Mouse (Mus musculus) stomach, embryonic 14.5 days (tissue): Measurements from ENCODE around the gene Kbtbd12. TPM values are rescaled to one million over a fixed set of nuclear protein-coding genes. Genes with fewer than 3 reads are reported as not detected.

ENCODE experiments used
- ATAC-seq: fragments of 200-750 bp; cut with Nextera tagmentation; 2 replicates; pipeline ENCODE4 v1.8.0; 2017; ENCODE audit warnings: low read depth, moderate TSS enrichment; ENCODE audit not compliant: insufficient number of reproducible peaks, insufficient read depth, low FRiP score
- H3K27ac ChIP-seq: fragments of 300-500 bp; sonication (generic); 2 replicates; pipeline ENCODE4 v1.5.1; 2014; ENCODE audit warnings: mild to moderate bottlenecking, low read length, moderate library complexity, mixed read lengths
- H3K27me3 ChIP-seq: fragments of 300-500 bp; sonication (generic); 2 replicates; pipeline ENCODE4 v1.6.1; 2014; ENCODE audit warnings: low read length, control low read depth, mixed read lengths; ENCODE audit not compliant: control insufficient read depth, insufficient read depth
- H3K36me3 ChIP-seq: fragments of 300-500 bp; sonication (generic); 2 replicates; pipeline ENCODE4 v1.6.1; 2014; ENCODE audit warnings: mild to moderate bottlenecking, control low read depth, low read length, moderate library complexity, mixed read lengths; ENCODE audit not compliant: control insufficient read depth, insufficient read depth
- H3K4me1 ChIP-seq: fragments of 300-500 bp; sonication (generic); 2 replicates; pipeline ENCODE4 v1.6.1; 2014; ENCODE audit warnings: low read length, control low read depth, mixed read lengths; ENCODE audit not compliant: control insufficient read depth, insufficient read depth
- H3K4me2 ChIP-seq: fragments of 300-500 bp; sonication (generic); replicated peaks from 2 replicates; pipeline ENCODE4 v1.6.1; 2014; ENCODE audit warnings: low read depth, low read length, control low read depth
- H3K4me3 ChIP-seq: fragments of 300-500 bp; sonication (generic); 2 replicates; pipeline ENCODE4 v1.5.1; 2014; ENCODE audit warnings: low read depth, low read length, control low read depth
- H3K9ac ChIP-seq: fragments of 300-500 bp; sonication (generic); replicated peaks from 2 replicates; pipeline ENCODE4 v1.6.1; 2014; ENCODE audit warnings: low read depth, mild to moderate bottlenecking, control low read depth, low read length, moderate library complexity, mixed read lengths
- H3K9me3 ChIP-seq: fragments of 300-500 bp; sonication (generic); 2 replicates; pipeline ENCODE4 v1.6.1; 2016; ENCODE audit warnings: low read depth, low read length, control low read depth; ENCODE audit not compliant: control insufficient read depth
- WGBS: fragments of 180-500 bp; shearing (Covaris S2); extraction: QIAGEN DNeasy Blood & Tissue Kit; methylation state at CpG from one replicate; pipeline ENCODE4 v1.1.7; 2014; 5-methylcytosine and 5-hydroxymethylcytosine counted together
- polyA plus RNA-seq: library from polyadenylated mRNA; unstranded; fragments of >200 nt; fragmentation: Nextera tagmentation; extraction: Ambion mirVana; gene quantifications from 2 replicates; pipeline ENCODE4 v1.2.1, GENCODE M21; 2014

Gene Kbtbd12
- polyA plus RNA-seq, 1 experiment from 2014 or later: not detected

DNA sequence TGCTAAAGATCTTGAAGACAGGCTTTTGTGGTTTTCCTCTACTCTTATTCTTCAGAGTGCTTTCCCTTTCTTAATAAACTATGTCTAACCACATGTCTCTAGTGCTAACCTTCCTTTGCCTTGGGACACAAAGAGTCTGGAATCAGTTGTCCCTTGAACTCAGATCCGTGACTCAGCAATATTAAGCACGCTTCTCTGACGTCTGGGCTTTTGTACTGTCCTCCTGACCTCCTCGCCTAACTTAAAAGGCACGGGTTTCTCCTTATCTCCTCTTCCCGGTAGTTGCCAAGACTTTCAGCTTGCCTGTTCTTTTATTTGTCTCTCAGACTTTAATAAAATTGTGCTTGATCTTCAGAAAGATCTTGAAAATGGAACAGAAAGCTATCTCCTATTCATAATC is 6.5 kb downstream of the Kbtbd12 start:
- 59% methylated on average over 6 of the region's 6 CpGs for WGBS

DNA sequence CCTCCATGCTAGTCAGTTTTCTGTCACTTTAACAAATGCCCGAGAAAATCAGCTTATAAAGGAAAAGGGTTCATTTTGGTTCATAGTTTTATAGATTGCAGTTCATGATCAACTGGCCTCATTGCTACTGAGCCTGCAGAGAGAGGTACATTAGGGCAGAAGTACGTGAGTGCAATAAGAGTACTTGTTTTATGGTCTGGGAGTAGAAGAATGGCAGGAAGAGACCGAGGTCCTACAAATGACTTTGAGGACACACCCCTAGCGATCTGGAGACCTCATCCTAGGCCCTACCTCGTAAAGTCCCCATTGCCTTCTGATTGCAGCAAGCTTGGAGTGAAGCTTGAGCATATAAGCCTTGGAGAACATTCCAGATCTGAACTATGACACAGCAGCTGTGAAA is 7.2 kb downstream of the Kbtbd12 start:
- Histone ChIP-seq H3K4me1 (peaks cover 7% of the 10 kb centered on the region), H3K9me3 (no peaks in the 10 kb centered on the region), H3K27me3 (no peaks in the 10 kb centered on the region), H3K9ac (no peak overlapping the region), H3K4me2 (no peak overlapping the region), H3K4me3 (no peak overlapping the region), H3K36me3 (no peaks in the 10 kb centered on the region), H3K27ac (no peak overlapping the region)
- no peak for ATAC-seq
- WGBS: 69% methylated on average over 5 of the region's 5 CpGs

More for the DNA sequence above, 6.5 kb downstream of the Kbtbd12 start:
- Histone ChIP-seq H3K9ac (no peak overlapping the region), H3K36me3 (no peaks in the 10 kb centered on the region), H3K27ac (no peak overlapping the region), H3K4me1 (peaks cover 7% of the 10 kb centered on the region), H3K4me3 (no peak overlapping the region), H3K4me2 (no peak overlapping the region), H3K27me3 (no peaks in the 10 kb centered on the region), H3K9me3 (no peaks in the 10 kb centered on the region)
- no peak for ATAC-seq

DNA sequence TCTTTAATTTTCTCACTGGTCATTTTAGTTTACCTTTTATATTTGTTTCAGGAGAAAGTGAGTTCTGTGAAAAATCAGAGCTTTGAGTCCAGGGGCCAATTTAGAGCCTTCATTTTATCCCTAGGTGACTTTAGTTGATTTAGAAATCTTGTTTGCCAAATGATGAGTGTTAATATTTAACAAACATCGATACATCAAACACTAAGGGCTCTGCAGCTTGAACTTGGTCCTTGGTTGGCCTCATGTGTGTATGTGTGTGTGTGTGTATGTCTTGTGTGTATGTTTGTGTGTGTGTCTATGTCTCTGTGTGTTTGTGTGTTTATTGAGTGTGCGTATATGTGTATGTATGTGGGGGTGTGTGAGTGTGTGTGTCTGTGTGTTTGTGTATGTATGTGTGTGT is 7.9 kb downstream of the Kbtbd12 start:
- 88% methylated on average over 2 of the region's 2 CpGs for WGBS

DNA sequence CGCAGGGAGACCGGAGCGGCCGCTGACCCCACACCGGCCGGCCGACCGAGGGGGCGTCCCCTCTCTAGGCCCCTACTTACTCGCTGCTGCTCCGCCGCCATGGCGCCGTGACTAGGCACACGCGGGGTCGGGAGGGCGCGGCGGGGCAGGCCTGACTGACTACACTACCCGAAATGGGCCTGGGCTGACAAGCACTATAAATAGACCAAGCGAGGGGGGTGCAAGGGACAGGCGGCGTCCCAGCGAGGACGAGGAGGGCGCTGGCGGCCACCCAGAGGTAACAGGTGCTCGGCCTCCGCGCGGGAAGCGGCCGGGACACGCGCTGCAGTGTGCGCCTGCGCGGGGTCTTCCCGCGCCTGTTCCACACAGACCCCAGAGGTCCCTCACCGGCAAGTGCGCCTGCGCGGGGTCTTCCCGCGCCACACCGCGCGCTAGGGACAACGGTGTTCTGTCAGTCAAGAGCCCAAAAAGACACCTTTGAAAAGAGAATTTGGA is 10.4 kb downstream of the Kbtbd12 start:
- WGBS: 2% methylated on average over 49 of the region's 51 CpGs
- no peaks in the 10 kb centered on the region for H3K9me3 ChIP-seq
- ATAC-seq: peak; percentile 84

More for the DNA sequence above, 7.9 kb downstream of the Kbtbd12 start:
- Histone ChIP-seq H3K9me3 (no peaks in the 10 kb centered on the region), H3K27me3 (no peaks in the 10 kb centered on the region), H3K4me2 (no peak overlapping the region), H3K36me3 (no peaks in the 10 kb centered on the region), H3K27ac (no peak overlapping the region), H3K4me3 (no peak overlapping the region), H3K4me1 (peaks cover 7% of the 10 kb centered on the region), H3K9ac (no peak overlapping the region)
- no peak for ATAC-seq

DNA sequence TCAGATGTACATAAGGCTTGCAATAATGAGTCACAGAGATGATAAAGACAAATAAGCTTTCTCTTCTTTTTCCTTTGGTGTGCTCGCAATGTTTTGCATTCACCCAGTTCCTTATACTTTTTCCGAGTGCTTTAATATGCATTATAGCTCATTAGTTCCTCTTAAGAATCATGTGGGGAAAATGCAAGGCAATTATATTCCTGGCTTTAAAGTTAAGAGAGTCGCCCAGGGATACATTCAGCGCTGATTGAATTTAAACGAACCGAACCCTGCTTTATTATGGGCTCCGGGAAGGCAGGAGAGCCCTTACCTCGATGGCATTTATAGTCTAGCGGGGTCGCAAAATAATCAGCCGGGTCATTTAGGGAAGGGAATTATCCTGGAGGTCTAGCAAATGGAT is 10.8 kb downstream of the Kbtbd12 start:
- Histone ChIP-seq H3K27me3 (no peaks in the 10 kb centered on the region), H3K9me3 (no peaks in the 10 kb centered on the region), H3K4me3 (peak overlapping the region; percentile 38), H3K9ac (peak overlapping the region; percentile 43; the same call in 1 of the 2 replicates), H3K27ac (no peak overlapping the region), H3K4me2 (peak overlapping the region; percentile 97), H3K4me1 (peaks cover 7% of the 10 kb centered on the region), H3K36me3 (no peaks in the 10 kb centered on the region)
- no peak for ATAC-seq
- 21% methylated on average over 11 of the region's 11 CpGs for WGBS

More for the DNA sequence above, 10.4 kb downstream of the Kbtbd12 start:
- Histone ChIP-seq H3K4me2 (peak overlapping the region; percentile 97), H3K9ac (peak overlapping the region; percentile 43; the same call in 1 of the 2 replicates), H3K4me3 (peak overlapping the region; percentile 38), H3K27ac (no peak overlapping the region), H3K27me3 (no peaks in the 10 kb centered on the region), H3K36me3 (no peaks in the 10 kb centered on the region), H3K4me1 (peaks cover 7% of the 10 kb centered on the region)

DNA sequence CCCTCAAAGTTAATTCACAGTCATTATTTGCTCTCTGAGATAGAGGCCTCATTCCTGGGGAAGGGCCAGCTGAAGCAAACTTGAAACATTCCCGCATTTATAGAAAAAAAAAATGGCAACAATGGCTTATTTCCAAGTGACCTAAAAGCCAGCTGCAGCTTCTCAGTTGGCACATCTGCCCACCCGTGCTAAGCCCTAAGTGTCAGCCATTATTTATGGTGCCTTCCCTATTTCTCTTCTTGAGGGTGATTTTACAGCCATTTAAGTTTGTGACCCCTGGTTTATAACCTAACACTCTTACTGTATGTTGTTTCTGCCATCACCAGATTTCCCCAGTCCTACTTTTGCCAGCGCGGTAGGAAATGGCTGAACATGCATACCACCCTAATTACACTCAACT is 11.3 kb downstream of the Kbtbd12 start:
- 22% methylated on average over 4 of the region's 4 CpGs for WGBS

DNA sequence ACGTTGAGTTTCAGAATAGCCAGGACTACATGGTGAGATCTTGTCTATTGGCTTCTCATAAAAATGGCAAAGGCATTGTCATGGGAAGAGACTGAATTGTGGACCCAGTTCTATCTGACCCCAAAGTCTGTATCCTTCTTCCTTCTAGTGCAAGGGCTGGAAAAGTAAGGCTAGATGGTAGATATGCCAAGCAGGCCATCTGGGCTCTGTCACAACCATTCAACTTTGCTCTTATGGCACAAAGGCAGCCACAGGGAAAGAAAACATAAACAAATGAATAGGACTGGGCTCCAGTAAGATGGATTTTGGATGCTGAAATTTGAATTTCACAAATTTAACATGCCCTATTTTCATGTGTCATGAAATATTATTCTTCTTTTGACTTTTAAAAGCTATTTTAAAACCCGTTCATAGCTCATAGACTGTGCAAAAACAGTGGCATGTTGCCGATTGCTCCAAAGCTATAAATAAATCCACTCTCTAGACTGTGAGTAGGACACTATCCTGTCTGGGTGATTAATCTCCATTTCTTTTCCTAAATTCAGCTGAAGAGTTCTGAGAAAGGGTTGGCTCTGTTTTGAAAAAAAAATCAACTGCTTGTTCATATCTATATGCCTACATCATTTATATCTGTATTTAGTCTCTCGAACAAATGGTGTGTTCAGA is 15.8 kb downstream of the Kbtbd12 start:
- no peaks in the 10 kb centered on the region for H3K9me3 ChIP-seq
- no peaks in the 10 kb centered on the region for H3K36me3 ChIP-seq
- H3K27me3 ChIP-seq: no peaks in the 10 kb centered on the region
- no peak overlapping the region for H3K4me3 ChIP-seq
- H3K9ac ChIP-seq: no peak overlapping the region
- H3K4me2 ChIP-seq: no peak overlapping the region
- WGBS: 66% methylated on average over 4 of the region's 4 CpGs
- H3K27ac ChIP-seq: no peak overlapping the region
- peaks cover under 1% of the 10 kb centered on the region; the same call in 1 of the 2 replicates for H3K4me1 ChIP-seq
- no peak for ATAC-seq

More for the DNA sequence above, 11.3 kb downstream of the Kbtbd12 start:
- no peaks in the 10 kb centered on the region for H3K27me3 ChIP-seq
- no peaks in the 10 kb centered on the region for H3K9me3 ChIP-seq
- 0 out of 2 replicates have a peak overlapping the region, but pooled peaks have one; percentile 97 for H3K4me2 ChIP-seq
- no peak for ATAC-seq
- no peak overlapping the region for H3K9ac ChIP-seq
- no peak overlapping the region for H3K4me3 ChIP-seq
- no peaks in the 10 kb centered on the region for H3K36me3 ChIP-seq
- H3K27ac ChIP-seq: no peak overlapping the region
- H3K4me1 ChIP-seq: peaks cover 7% of the 10 kb centered on the region

DNA sequence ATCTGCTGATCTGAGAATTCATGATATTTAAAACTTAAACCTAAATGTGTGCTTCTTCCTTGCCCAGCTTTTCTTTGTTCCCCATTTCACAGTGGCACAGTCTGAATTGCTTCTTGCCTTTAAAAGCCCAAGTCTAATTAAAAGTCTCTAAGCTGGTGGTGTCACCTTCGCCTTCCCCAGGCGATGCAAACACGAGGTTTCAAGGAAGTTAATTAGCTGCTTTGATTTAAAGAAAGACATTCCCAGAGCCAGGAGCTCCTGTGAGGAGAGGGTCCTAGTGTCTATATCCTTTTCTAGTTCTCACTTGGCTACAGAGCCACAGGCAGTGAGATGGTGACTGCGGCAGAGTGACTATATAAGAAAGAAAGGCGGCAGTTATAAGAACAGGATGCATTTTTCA is 18.2 kb downstream of the Kbtbd12 start:
- ATAC-seq: no peak
- 60% methylated on average over 5 of the region's 5 CpGs for WGBS

More for the DNA sequence above, 18.2 kb downstream of the Kbtbd12 start:
- Histone ChIP-seq H3K9me3 (no peaks in the 10 kb centered on the region), H3K9ac (no peak overlapping the region), H3K36me3 (no peaks in the 10 kb centered on the region), H3K27me3 (no peaks in the 10 kb centered on the region), H3K27ac (no peak overlapping the region), H3K4me1 (no peaks in the 10 kb centered on the region), H3K4me2 (no peak overlapping the region), H3K4me3 (no peak overlapping the region)
